Mouse (Mus musculus): ENCODE results near the gene Calm1.

DNA sequence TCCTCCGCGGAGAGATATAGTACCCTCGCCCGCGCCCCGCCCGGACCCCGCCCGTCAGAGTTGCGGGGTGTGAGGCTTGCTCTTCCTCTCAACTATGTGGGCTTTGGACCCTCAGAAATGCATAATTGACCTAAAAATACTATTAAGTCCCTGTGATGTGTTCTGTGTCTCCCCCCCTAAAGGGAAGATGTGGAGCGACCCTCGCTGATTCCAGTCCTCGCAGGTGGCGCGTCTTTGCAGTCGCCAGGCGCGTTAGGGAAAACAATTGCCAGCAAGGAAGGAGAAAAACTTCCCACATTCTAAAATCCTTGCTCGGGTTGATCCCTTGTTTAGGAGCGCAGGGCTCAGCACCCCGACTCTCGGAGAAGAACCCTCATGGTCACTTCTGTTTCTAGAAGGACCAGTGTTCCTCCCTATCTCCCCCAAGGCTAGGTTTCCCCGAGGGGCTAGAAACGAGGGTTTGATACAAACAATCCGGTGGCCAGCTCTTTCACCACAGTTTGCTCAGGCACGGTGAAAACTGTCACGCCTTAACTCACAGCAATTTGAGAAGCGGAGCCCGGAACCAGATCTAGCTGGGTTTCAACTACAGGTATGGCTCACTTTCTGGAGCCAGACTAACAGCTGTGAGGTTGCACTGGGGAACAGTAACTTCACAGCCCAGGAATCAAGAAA is 11.3 kb upstream of the Calm1 start:
- TF ChIP-seq POLR2A (IDR thresholded peaks at IDR 0.05; ENCODE audit: borderline replicate concordance, control insufficient read depth, low read depth, low read length) (no peak), CTCF (IDR thresholded peaks at IDR 0.05; ENCODE audit: control insufficient read depth, insufficient read depth, low read length) (no peak)
